Mouse (Mus musculus): ENCODE results near the gene Tbc1d22a.

DNA sequence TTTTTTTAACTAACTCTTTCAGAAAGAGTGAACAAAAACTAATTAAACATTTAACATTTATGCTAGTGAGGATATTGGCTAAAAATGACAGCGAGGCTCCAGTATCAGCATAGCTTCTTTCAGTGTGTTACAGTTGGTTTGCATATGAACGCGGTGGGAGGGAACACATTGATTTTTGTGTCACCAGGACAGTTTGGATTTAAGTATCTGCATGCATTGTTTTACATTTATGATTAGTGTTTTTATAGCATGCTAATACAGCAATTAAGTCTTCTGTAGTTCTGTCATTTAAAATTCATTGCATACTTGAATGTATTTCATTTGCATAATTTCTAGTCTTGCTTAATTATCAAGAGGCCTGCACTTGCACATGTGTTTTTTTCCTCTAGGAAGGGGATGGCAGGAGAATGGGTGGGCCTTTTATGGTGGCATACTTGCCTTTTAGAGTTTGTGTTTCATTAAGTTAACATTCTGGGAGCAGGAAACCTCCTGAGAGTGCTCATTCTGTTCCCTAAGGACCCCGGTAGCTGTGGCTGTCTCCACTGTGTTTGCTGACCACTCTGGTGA, 81.5 kb downstream of the Tbc1d22a start:
- TF ChIP-seq CTCF (IDR thresholded peaks at IDR 0.05; ENCODE audit: borderline replicate concordance, control insufficient read depth, extremely low read depth, insufficient read depth, low read length, poor library complexity) = no peak
- TF ChIP-seq POLR2A (IDR thresholded peaks at IDR 0.05; ENCODE audit: control insufficient read depth, extremely low read depth, insufficient read depth, low read length, poor library complexity) = no peak

Data from thymus, adult 2 months (tissue).